Mouse (Mus musculus) gastrocnemius, postnatal 36 days (tissue): ENCODE data around the gene Tacc2. TPM values are rescaled to one million over a fixed set of nuclear protein-coding genes. Genes with fewer than 3 reads are reported as not detected.
"Not testable (repeated sequence)": the region's sequence is repeated elsewhere in the genome, so short reads cannot be mapped to it uniquely, and the experiment has no call there.

ENCODE experiments used
- DNase-seq, 2 experiments: peaks; one replicate each; pipeline ENCODE4 v3.0.0; 2022
- intact Hi-C: fragments of 180-260 bp; cut with DNase I; formaldehyde crosslinking; loops from one replicate; pipeline ENCODE4 v1.15.1; 2025
- total RNA-seq, 2 experiments: library from RNA; stranded (reverse); gene quantifications; 2 replicates each; pipeline ENCODE4 v1.2.3; 2021

Tacc2 gene
- total RNA-seq, 2 experiments from 2014 or later: 495 to 686 TPM

GRCm38 (mm10) chr7:130568783-130569436, 8.3 kb upstream of the Tacc2 start:
- peak in 1 of 2 experiments; percentile 43 for DNase-seq
- intact Hi-C loops: no loop called here

- no peak for DNase-seq
- intact Hi-C loops: no loop called here
Observed at GRCm38 (mm10) chr7:130570472-130570871, 6.8 kb upstream of the Tacc2 start.

DNA sequence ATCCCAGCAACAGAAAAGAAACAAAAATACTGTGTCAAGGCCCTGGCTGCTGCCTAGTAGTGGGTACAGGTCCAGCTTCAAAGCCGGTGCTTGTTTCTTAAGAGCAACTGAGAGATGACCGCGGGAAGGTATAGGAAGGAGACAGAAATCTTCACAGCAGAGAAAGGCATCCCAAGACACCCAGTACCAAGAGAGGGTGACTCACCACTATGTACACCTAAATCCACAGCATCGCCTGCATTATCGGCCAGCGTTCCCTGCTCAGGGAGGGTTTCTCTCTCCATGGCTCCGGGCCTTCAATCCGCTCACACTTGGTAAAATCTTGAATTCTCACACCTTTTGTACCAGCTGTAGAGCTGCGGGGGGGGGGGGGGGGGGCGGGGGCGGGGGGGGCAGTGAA, 4.4 kb upstream of the Tacc2 start, which contains the start of gene Nsmce4a:
TSS of gene Nsmce4a (minus strand) at position 298 of the 400 bp plus-strand sequence.
- no peak for DNase-seq
- intact Hi-C loops: no loop called here

DNA sequence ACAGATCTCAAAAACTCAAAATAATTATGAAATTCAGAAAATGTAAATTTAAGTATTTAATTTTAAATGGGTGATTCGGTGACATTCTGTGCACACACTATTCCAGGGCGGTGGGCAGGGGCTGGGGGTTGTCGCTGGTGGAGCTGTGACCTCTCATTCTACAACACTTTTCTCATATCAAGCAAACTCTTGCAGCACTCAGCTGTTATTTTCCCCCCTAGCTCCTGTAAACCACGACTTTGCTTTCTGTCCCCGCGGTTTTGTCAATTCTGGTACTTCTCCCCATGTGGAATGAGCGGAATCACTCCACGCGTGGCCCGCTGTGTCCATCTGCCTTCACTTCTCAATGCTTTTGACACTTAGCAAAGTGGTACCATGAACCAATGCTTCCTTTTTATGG, 3.5 kb upstream of the Tacc2 start:
- DNase-seq: no peak
- intact Hi-C loops: no loop called here

DNA sequence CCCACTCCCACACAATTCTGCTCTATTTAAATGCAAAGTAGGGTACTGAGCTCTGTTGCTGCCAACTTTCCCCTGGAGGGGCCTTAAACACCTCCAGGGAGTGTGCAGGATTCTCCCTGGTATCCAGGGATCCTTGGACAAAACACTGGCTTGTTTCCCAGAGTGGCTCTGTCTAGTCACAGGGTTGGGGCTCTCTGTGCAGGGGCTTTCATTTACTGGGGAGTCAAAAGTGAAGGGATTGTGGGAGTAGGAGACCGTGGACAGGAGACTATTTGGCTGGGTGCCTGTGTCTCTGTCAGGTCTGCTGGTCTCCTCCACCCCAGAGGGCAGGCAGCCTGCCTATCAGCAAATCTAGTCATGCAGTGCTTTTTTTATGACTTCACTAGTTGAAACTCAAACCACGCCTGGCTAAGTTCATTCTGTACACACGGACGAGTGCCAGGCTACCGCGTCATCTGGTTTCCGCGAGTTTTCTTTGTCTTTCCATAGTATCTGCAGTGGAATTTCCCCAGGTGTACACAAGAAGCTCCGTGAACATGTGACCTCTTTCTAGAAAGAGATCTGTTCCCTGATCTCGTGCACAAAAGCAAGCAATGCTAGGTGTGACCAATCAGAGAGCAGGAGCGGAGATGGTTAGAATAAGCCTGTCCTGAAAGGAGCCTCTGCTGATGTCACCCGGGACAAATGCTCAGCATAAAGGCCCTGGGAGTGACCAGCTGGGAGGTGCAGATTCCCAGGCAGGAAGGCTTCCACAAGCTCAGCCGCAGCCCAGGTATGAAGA, 2.8 kb upstream of the Tacc2 start:
- no peak for DNase-seq
- intact Hi-C loops: no loop called here

DNA sequence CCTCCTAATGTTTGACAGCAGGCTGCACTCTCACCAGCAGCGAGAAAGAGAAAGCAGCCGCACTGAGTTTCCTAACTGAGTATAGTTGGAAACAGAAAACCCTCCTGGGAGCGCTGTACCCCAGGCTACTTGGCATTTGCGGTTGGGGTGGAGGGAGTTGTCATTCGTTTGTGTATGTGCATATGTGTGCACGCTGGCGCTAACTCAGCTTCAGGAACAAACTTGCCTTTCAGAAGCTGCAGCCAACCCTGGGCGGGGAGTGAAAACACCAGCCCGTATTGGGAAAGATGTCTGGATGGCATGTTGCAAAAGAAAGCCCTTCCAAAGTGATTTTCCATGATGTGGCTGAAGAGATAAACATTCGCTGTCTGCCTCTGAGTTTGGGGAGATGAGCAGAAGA, 257 bp upstream of the Tacc2 start:
- DNase-seq: no peak
- intact Hi-C loops: no loop called here

- no peak for DNase-seq
- intact Hi-C loops: no loop called here
Observed at GRCm38 (mm10) chr7:130578066-130578465, 828 bp downstream of the Tacc2 start.

- no peak for DNase-seq
- intact Hi-C loops: no loop called here
Observed at GRCm38 (mm10) chr7:130578607-130579006, 1.4 kb downstream of the Tacc2 start.

DNA sequence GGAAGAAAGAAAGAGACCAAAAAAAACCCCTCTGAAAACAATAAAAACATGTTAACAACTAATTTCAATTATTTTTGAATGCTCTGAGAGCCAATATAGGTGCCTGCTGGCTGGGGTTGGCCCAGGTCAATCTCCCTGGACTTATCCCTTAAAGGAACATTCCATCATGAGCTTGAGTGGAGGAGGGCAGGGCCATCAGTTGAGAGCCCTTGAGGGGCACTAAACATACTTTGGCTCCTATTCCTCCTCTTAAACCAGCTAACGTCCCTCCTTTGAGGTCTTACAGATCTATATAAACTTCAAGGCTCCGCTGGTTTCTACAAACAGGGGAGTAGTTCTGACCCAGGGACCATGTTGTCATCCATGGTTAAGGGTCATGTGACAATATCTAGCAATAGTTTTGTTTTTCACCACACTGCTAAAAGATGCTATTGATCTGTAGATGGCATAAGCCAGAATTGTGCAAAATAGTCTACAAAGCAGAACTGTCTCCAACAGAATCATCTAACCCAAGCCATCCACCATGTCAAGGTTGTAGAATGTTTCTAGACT, 9.4 kb downstream of the Tacc2 start:
- intact Hi-C loops: no loop called here
- DNase-seq: no peak

GRCm38 (mm10) chr7:130590081-130590828, 13.0 kb downstream of the Tacc2 start:
- intact Hi-C loops: no loop called here
- no peak for DNase-seq

DNA sequence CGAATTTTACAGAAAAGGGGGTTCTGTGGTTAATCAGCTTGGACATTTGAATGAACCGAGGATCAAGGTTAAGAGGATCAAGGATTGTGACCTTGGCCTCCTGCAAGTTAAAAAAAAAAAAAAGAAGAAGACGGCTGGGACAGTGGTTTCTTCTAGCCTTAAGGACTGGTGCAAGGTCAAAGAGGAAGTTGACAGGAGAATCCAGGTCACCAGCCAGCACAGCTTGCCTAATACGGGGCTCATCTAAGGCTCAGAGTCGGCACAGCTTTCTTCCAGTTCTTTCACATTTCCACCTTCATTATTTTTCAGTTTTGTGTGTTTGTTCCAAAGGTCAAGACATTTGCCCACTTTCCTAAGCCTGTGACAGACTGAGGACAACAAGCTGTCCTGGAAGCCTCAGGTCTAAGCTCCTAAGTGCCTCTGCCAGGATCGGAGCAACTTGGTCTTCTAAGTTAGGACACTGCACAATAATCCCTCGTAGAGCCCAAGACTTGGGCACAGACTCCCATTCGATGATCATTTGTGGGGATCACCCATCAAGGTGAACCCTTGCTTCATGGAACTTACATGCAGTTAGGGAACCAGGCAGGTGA, 13.7 kb downstream of the Tacc2 start:
- no peak for DNase-seq
- intact Hi-C loops: no loop called here

DNA sequence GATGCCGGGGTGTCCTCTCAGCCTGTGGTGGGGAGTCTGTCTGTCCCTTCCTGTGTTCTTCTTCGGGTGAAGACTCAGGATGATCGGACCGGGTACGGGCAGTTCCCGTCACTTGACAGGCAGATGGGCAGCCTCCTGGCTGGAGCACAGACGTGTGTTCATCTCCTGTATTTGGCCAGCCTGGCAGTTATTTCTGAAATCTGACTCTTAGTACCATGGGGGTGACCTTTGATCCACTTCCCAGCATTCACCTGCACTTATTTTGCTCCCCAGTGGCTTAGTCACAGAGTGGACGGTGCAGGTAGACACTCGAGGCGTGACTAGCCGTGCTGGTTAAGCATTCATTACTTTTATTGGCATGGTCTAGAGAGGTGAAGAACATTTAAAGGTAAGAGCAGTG, 15.7 kb downstream of the Tacc2 start:
- intact Hi-C loops, DNase-seq: not testable (repeated sequence)

- DNase-seq, intact Hi-C loops: not testable (repeated sequence)
Observed at GRCm38 (mm10) chr7:130593375-130594239, 16.4 kb downstream of the Tacc2 start.

DNA sequence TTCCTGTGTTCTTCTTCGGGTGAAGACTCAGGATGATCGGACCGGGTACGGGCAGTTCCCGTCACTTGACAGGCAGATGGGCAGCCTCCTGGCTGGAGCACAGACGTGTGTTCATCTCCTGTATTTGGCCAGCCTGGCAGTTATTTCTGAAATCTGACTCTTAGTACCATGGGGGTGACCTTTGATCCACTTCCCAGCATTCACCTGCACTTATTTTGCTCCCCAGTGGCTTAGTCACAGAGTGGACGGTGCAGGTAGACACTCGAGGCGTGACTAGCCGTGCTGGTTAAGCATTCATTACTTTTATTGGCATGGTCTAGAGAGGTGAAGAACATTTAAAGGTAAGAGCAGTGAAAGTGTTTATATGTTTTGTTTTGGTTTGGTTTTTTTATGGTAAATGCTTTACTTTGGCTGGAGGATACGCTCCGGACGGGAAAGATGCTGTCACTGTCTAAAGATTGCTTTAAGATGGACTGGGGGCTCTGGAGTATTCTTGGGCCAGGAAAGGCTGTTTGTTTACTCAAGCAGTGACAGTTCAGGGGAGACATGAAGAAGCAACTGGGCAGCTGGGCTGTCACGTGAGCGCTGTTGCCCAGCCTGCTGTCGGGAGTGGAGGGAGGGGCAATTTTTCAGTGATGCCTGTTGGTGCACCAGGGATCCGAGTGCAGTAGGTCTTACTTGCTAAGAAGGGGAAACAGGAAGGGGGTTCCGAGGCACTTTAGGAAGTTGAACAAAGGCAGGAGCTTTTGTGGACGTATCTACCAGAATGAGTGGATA, 19.0 kb downstream of the Tacc2 start:
- intact Hi-C loops, DNase-seq: not testable (repeated sequence)

DNA sequence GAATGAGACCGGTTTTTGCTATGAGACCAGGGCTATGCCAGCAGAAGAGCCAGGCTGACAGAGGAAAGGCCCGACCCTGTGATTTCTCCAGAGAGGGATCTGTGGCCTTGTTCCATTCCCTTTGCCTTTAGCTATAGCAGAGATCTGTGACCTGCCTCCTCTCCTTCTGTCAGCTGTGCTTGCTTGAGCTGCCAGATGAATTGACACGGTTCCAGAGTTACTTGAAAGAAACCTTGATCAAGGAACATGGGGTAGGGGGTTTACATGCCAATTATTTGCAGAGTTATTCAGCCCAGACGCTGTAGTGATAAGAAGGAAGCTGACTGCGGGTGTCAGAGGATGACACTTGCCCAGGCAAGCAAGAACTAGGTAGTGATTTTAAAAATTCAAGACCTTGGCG, 20.3 kb downstream of the Tacc2 start:
- intact Hi-C loops: no loop called here

GRCm38 (mm10) chr7:130600074-130600473, 22.8 kb downstream of the Tacc2 start:
- intact Hi-C loops: loop anchor here (5.0 to 10.0 kb wide), 3 partner anchors 53 to 95 kb away; no protein-coding TSS in a partner anchor
- DNase-seq: no peak

More for the DNA sequence above, 20.3 kb downstream of the Tacc2 start:
- DNase-seq: no peak

DNA sequence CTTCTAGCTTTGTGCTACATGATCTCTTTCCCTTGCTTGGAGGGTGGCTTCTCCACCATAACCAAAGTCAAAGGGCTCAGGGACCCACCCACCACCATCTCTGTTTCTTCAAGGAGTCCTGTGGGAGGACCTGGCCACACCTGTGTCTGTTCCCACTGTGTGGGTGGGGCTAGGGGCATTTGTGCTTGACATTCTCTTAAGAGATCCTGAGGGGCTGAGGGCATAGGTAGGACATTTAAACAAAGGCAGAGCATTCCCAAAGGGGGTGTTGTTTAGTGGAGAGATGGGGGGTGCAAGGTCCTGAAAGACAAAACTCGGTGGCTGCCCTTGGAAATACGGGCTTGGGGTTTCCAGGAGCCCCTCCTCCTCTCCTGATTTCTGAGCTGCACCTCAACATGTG, 23.3 kb downstream of the Tacc2 start:
- no peak for DNase-seq
- intact Hi-C loops: loop anchor here (5.0 to 10.0 kb wide), 3 partner anchors 53 to 94 kb away; no protein-coding TSS in a partner anchor

GRCm38 (mm10) chr7:130602804-130603203, 25.6 kb downstream of the Tacc2 start:
- DNase-seq: no peak
- intact Hi-C loops: loop anchor here (5.0 to 10.0 kb wide), 3 partner anchors 56 to 92 kb away; no protein-coding TSS in a partner anchor
